Mouse (Mus musculus) MEL (cell line): ENCODE measurements around the gene Shc4. TPM values are rescaled to one million over a fixed set of nuclear protein-coding genes. Genes with fewer than 3 reads are reported as not detected.

Experiments
- DNase-seq: peaks from one replicate; pipeline ENCODE4 v3.0.0; 2011; ENCODE audit warnings: low read depth, low spot score
- H3K27ac ChIP-seq: 2 replicates; pipeline ENCODE4 v1.5.1; 2012; ENCODE audit warnings: low read depth, mild to moderate bottlenecking, control low read depth, low read length, moderate library complexity; ENCODE audit not compliant: control insufficient read depth
- H3K27me3 ChIP-seq, 2 experiments: fragments of 150-350 bp in 1 of 2; sonication (generic) in 1 of 2; 2 replicates each; pipeline ENCODE4 v1.6.1; 2012; ENCODE audit warnings: low read length in 2 of 2, mild to moderate bottlenecking in 2 of 2, improper control_type of control experiment in 1 of 2, moderate library complexity in 1 of 2; ENCODE audit not compliant: insufficient read depth in 2 of 2, control insufficient read depth in 1 of 2
- H3K36me3 ChIP-seq, 2 experiments: 2 replicates each; pipeline ENCODE4 v1.6.1; 2012 to 2014; ENCODE audit warnings: low read length in 2 of 2, improper control_type of control experiment in 1 of 2, inconsistent platforms in 1 of 2, mild to moderate bottlenecking in 1 of 2; ENCODE audit not compliant: insufficient read depth in 2 of 2, control insufficient read depth in 1 of 2
- H3K4me1 ChIP-seq, 2 experiments: fragments of 150-350 bp in 1 of 2; sonication (generic) in 1 of 2; 2 replicates each; pipeline ENCODE4 v1.6.1; 2012; ENCODE audit warnings: low read length in 2 of 2, improper control_type of control experiment in 1 of 2, mild to moderate bottlenecking in 1 of 2; ENCODE audit not compliant: insufficient read depth in 2 of 2, control insufficient read depth in 1 of 2
- H3K4me3 ChIP-seq, 2 experiments: fragments of 150-350 bp in 1 of 2; sonication (generic) in 1 of 2; 2 replicates each; pipeline ENCODE4 v1.5.1; 2012; ENCODE audit warnings: low read depth in 2 of 2, low read length in 2 of 2, mild to moderate bottlenecking in 2 of 2, moderate library complexity in 2 of 2, control low read depth in 1 of 2, improper control_type of control experiment in 1 of 2; ENCODE audit not compliant: control insufficient read depth in 1 of 2, insufficient read depth in 1 of 2
- H3K79me2 ChIP-seq: 2 replicates; pipeline ENCODE4 v1.6.1; 2012; ENCODE audit warnings: mild to moderate bottlenecking, low read length, moderate library complexity; ENCODE audit not compliant: control insufficient read depth, poor library complexity, insufficient read depth
- H3K9ac ChIP-seq: 2 replicates; pipeline ENCODE4 v1.6.1; 2012; ENCODE audit warnings: low read depth, mild to moderate bottlenecking, control low read depth, low read length, moderate library complexity; ENCODE audit not compliant: control insufficient read depth, poor library complexity, severe bottlenecking
- H3K9me3 ChIP-seq: fragments of 150-350 bp; sonication (generic); replicated peaks from 2 replicates; pipeline ENCODE4 v1.6.1; 2012; ENCODE audit warnings: mild to moderate bottlenecking, low read length, improper control_type of control experiment, moderate library complexity; ENCODE audit not compliant: insufficient read depth
- CHD1 ChIP-seq: IDR thresholded peaks from 2 replicates; pipeline ENCODE4 v1.6.1; 2012; ENCODE audit warnings: low read depth, mild to moderate bottlenecking, inconsistent platforms, low read length, improper control_type of control experiment
- CHD2 ChIP-seq: IDR thresholded peaks from 2 replicates; pipeline ENCODE4 v1.6.1; 2011; ENCODE audit warnings: low read length, improper control_type of control experiment
- ETS1 ChIP-seq: IDR thresholded peaks from 2 replicates; pipeline ENCODE4 v1.6.1; 2012; ENCODE audit warnings: low read depth, mild to moderate bottlenecking, inconsistent platforms, low read length, improper control_type of control experiment, moderate library complexity
- GABPA ChIP-seq: IDR thresholded peaks from 2 replicates; pipeline ENCODE4 v1.6.1; 2012; ENCODE audit warnings: low read depth, mild to moderate bottlenecking, inconsistent platforms, low read length, improper control_type of control experiment, moderate library complexity
- HCFC1 ChIP-seq: IDR thresholded peaks from 2 replicates; pipeline ENCODE4 v1.6.1; 2012; ENCODE audit warnings: low read depth, mild to moderate bottlenecking, inconsistent platforms, low read length, improper control_type of control experiment, moderate library complexity
- KAT2A ChIP-seq: conservative IDR thresholded peaks from 2 replicates; pipeline ENCODE4 v1.6.1; 2012; ENCODE audit warnings: low read depth, low read length, improper control_type of control experiment, inconsistent platforms
- MAFK ChIP-seq: IDR thresholded peaks from 2 replicates; pipeline ENCODE4 v1.6.1; 2011; ENCODE audit warnings: low read depth, mild to moderate bottlenecking, low read length, improper control_type of control experiment, borderline replicate concordance
- MAX ChIP-seq: IDR thresholded peaks from 2 replicates; pipeline ENCODE4 v1.6.1; 2011; ENCODE audit warnings: low read length, improper control_type of control experiment
- MEF2A ChIP-seq: IDR thresholded peaks from 2 replicates; pipeline ENCODE4 v1.6.1; 2014; ENCODE audit warnings: low read depth, mild to moderate bottlenecking, inconsistent platforms, low read length, improper control_type of control experiment; ENCODE audit not compliant: poor library complexity, insufficient replicate concordance, severe bottlenecking; ENCODE audit errors: extremely low read depth
- MYB ChIP-seq: IDR thresholded peaks from 2 replicates; pipeline ENCODE4 v1.6.1; 2011; ENCODE audit warnings: mild to moderate bottlenecking, low read depth, low read length, improper control_type of control experiment
- NRF1 ChIP-seq: IDR thresholded peaks from 2 replicates; pipeline ENCODE4 v1.6.1; 2014; ENCODE audit warnings: low read depth, mild to moderate bottlenecking, inconsistent platforms, low read length, improper control_type of control experiment, moderate library complexity; ENCODE audit not compliant: poor library complexity, insufficient read depth, severe bottlenecking
- POLR2AphosphoS5 ChIP-seq: IDR thresholded peaks from 2 replicates; pipeline ENCODE4 v1.6.1; 2012; ENCODE audit warnings: low read depth, borderline replicate concordance, mild to moderate bottlenecking, inconsistent platforms, low read length, moderate library complexity, mixed read lengths
- RAD21 ChIP-seq: IDR thresholded peaks from 2 replicates; pipeline ENCODE4 v1.6.1; 2011; ENCODE audit warnings: mild to moderate bottlenecking, low read depth, low read length, improper control_type of control experiment
- RCOR1 ChIP-seq: IDR thresholded peaks from 2 replicates; pipeline ENCODE4 v1.6.1; 2012; ENCODE audit warnings: low read depth, mild to moderate bottlenecking, inconsistent platforms, low read length, improper control_type of control experiment
- TAL1 ChIP-seq: IDR thresholded peaks from 2 replicates; pipeline ENCODE4 v1.6.1; 2012; ENCODE audit warnings: mild to moderate bottlenecking, inconsistent platforms, low read length, moderate library complexity, mixed read lengths
- UBTF ChIP-seq: IDR thresholded peaks from 2 replicates; pipeline ENCODE4 v1.6.1; 2012; ENCODE audit warnings: low read depth, mild to moderate bottlenecking, inconsistent platforms, low read length, improper control_type of control experiment, moderate library complexity, borderline replicate concordance; ENCODE audit not compliant: insufficient read depth
- ZC3H11A ChIP-seq: IDR thresholded peaks from 2 replicates; pipeline ENCODE4 v1.6.1; 2012; ENCODE audit warnings: low read depth, mild to moderate bottlenecking, inconsistent platforms, low read length, improper control_type of control experiment
- ZKSCAN1 ChIP-seq: IDR thresholded peaks from 2 replicates; pipeline ENCODE4 v1.6.1; 2012; ENCODE audit warnings: low read depth, mild to moderate bottlenecking, inconsistent platforms, low read length, improper control_type of control experiment, moderate library complexity
- ZNF384 ChIP-seq: IDR thresholded peaks from 2 replicates; pipeline ENCODE4 v1.6.1; 2012; ENCODE audit warnings: low read depth, mild to moderate bottlenecking, inconsistent platforms, low read length, improper control_type of control experiment
- polyA plus RNA-seq, 2 experiments: library from polyadenylated mRNA; stranded (reverse) in 1 of 2; unstranded in 1 of 2; fragments of >175 nt in 1 of 2; fragments of >200 nt in 1 of 2; gene quantifications; 2 replicates each; pipeline versions ENCODE4 v1.2.1 to v1.2.4; 2012; ENCODE audit warnings: low replicate concordance in 2 of 2, low read depth in 1 of 2; ENCODE audit not compliant: insufficient read length in 2 of 2, insufficient read depth in 1 of 2, missing spikeins in 1 of 2
- total RNA-seq: library from RNA; depleted of rRNA; stranded (reverse); fragments of 300-350 nt; gene quantifications from 2 replicates; pipeline ENCODE4 v1.2.3, GENCODE M21; 2012

Shc4 gene
- total and polyA plus RNA-seq, 3 experiments: 0.38 to 1.1 TPM; not detected in 1

GRCm38 (mm10) chr2:125650038-125650437, 73.9 kb downstream of the Shc4 start:
- H3K27ac ChIP-seq: no peak overlapping the region
- TF ChIP-seq CHD1 (no peak), MAFK (no peak), MYB (no peak), ETS1 (no peak), GABPA (no peak), MEF2A (no peak), TAL1 (no peak)
- TF ChIP-seq, all 39 proteins: peak for 0

GRCm38 (mm10) chr2:125644912-125645311, 79.0 kb downstream of the Shc4 start:
- Histone ChIP-seq H3K9me3 (no peaks in the 10 kb centered on the region), H3K27me3 (no peaks in the 10 kb centered on the region; a peak in 2 of 4 replicates), H3K9ac (no peak overlapping the region), H3K4me1 (no peaks in the 10 kb centered on the region), H3K27ac (no peak overlapping the region), H3K36me3 (no peaks in the 10 kb centered on the region), H3K79me2 (no peaks in the 10 kb centered on the region), H3K4me3 (no peak overlapping the region)
- TF ChIP-seq HCFC1 (no peak), CHD1 (no peak), CHD2 (no peak), MAX (no peak), NRF1 (no peak), KAT2A (no peak), RCOR1 (no peak), RAD21 (no peak), POLR2AphosphoS5 (no peak), ZC3H11A (no peak), UBTF (no peak), ZKSCAN1 (no peak), ZNF384 (no peak)
- DNase-seq: no peak

More at GRCm38 (mm10) chr2:125650038-125650437, 73.9 kb downstream of the Shc4 start:
- Histone ChIP-seq H3K4me1 (no peaks in the 10 kb centered on the region), H3K9ac (no peak overlapping the region), H3K4me3 (no peak overlapping the region), H3K79me2 (no peaks in the 10 kb centered on the region), H3K27me3 (no peaks in the 10 kb centered on the region; a peak in 2 of 4 replicates), H3K9me3 (no peaks in the 10 kb centered on the region), H3K36me3 (no peaks in the 10 kb centered on the region)
- no peak for DNase-seq
